Mouse (Mus musculus) 3T3-L1 (cell line): ENCODE measurements around the gene Aqp5.
A peak's percentile ranks its signal among the peaks of the same experiment; 100 is the strongest.

Source experiments
- DNase-seq: peaks from one replicate; pipeline ENCODE4 v3.0.0-alpha.2; 2015; ENCODE audit warnings: low read depth, low spot score

Gene Aqp5

DNA sequence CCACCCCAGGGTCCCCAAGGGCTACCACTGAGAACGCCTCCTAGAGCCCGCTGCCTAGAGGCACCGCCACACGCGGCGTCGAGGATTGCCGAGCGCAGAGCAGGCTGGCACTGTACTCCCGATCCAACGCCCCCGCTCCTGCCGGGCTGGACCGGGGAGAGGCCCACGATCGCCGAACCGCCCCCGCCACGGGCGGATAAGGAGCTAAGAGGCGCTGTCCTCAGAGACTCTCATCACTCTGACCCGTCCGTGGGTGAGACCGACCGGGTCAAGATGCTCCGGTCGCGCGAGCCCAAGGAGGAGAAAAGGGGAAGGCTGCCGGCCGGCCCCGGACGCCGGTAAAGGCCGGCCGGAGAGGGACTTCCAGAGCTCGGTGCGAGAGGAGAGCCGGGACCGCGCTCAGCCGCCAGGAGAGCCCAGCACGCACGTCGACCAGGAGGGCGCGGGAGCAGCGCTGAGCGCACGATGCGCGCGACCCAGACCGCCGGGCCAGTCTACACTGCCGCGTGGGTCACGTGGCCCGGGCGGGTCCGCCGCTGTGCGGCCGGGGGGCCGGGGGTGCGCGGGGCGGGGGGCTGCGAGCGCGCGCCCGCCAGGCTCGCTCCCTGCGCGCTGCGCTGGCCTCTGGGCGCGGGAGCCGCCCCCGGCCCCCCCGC, at the start of gene Aqp5:
TSS of gene Aqp5 (plus strand) at position 354 of the 656 bp plus-strand sequence.
- no peak for DNase-seq

DNA sequence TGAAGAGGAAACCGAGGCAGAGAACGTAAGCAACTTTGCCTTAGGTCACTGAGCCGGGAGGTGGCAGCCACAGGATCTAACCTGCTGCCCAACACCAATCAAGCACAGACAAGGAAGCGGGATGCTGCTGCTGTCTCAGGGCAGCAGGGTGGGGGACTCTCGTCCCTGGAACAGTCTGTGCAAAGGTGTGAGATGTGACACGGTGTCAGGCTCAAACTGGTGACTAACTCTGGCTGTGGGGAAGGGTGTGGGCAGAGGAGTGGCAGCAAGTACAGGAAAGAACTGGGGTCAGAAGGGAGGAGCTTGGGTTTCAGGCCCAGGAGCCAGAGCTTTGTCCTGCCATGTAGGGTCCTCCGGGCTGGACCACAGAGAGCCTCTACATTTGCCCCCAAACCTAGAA, 46.5 kb upstream of the Aqp5 start:
- no peak for DNase-seq

DNA sequence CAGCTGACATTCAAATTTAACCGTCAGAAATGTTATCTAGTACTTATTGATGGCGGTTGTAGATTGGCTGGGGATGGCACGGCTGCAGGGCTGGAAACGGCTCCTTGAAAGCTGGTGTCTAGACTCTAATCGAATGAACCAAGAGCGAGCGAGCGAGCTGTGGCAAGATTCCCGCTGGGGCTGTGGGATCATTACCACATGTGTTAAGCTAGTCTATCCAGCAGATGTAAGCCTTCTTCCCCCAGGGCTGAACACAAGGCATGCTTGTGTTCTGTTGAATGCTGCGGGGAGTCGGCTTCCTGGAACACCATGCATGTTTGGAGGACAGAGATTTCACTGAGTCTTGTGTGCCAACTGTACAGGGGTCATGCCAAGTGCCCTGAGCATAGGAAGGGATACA, 44.0 kb upstream of the Aqp5 start:
- peak; percentile 72 for DNase-seq

DNA sequence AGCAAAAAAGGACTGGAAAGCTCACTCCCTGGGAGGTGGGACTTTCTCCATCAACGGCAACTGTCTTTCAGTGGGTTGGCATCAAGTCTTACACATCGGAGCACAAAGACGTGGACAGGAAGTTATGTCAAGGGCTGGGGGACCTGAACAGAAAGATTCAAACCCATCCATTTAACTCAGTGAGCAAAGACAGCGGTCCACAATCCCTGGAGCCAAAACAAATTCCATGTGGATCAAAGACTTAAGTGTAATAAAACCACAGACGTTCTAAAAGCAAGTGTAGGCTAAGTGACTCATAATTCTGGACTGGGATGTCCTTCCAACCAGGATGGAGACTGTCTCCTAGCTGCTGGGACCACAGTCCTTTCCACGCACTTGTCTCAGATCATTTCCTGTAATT, 42.9 kb upstream of the Aqp5 start:
- DNase-seq = peak; percentile 85

GRCm38 (mm10) chr15:99549901-99550300, 40.7 kb upstream of the Aqp5 start:
- peak; percentile 33 for DNase-seq

- DNase-seq = peak; percentile 99
Measured at GRCm38 (mm10) chr15:99553767-99554166, 36.8 kb upstream of the Aqp5 start.

DNA sequence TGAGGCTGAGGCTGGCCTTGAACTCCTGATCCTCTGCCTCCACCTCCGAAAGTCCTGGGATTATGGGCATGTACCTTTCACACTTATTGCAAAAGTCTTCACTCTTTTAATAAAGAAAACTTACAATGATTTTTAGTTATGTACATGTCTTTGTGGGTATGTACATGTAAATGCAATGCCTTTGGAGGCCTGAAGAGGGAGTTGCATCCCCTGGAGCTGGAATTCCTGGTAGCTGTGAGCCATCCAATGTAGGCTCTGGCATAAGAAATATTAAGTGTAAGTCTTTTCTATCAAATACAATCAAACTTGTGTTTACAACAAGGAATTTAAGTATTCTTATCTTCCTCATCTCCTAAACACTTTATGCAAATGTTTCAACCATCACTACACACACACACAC, 31.6 kb upstream of the Aqp5 start:
- DNase-seq = no peak

GRCm38 (mm10) chr15:99560246-99560645, 30.3 kb upstream of the Aqp5 start:
- peak; percentile 52 for DNase-seq

DNA sequence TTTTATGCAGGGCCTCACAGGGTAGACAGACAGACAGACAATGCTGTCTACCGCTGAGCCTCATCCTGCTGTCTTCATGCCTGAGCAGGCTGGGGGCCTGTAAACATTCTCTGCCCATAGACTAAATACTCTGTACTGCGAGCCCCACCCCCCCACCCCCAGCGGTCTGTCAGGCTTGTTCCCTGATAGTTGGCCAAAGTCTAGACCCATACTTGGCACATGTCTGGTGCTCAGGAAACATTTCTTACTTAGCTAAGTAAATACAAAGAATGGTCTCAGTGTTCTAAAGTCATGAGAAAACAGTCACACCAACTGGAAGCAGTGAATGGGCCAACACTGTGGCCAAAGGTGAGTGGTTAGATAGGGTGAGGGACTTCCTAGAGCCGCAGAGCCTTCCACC, 23.2 kb upstream of the Aqp5 start:
- DNase-seq = no peak

DNA sequence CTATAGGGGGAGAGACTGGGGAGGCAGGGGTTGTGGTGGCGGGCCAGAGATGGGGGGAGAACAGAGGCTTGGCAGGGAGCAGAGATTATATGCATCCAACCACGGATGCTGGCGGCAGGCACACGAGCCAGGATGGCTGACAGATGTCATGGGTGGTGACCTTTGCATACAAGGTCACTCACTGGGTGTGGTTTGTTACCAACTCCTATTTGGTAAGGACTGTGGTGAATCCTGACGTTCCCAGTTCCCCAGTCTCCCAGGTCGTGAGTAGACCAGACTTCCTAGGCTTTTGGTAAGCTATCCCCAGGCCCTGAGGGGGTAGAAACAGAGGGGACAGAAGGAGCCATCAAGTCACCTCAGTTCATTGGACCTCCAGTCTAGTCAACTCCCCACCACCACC, 21.9 kb upstream of the Aqp5 start:
- no peak for DNase-seq

GRCm38 (mm10) chr15:99569123-99569522, 21.5 kb upstream of the Aqp5 start:
- no peak for DNase-seq

DNA sequence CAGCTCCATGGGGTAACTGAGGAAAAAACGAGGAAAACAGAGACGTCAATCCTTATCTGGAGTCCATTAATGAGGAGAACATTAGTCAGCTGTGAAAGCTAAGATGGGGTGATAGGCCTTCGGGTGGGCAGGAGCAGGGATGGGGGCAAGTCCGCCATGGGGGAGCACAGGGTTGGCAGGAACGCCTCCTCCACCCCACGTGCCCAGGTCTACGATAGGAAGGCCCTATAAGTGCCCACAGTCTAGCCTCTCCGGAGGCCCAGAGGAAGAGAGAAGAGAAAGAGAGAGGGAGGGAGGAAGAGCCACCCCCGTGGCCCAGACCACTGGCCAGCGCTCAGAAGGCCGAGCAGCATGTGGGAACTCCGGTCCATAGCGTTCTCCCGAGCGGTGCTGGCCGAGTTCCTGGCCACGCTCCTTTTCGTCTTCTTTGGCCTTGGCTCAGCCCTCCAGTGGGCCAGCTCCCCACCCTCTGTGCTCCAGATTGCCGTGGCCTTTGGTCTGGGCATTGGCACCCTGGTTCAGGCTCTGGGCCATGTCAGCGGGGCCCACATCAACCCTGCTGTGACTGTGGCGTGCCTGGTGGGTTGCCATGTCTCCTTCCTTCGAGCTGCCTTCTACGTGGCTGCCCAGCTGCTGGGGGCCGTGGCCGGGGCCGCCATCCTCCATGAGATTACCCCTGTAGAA, 11.6 kb upstream of the Aqp5 start, which contains the start of gene Aqp2:
TSS of gene Aqp2 (plus strand) at position 254 of the 684 bp plus-strand sequence.
- DNase-seq = no peak

GRCm38 (mm10) chr15:99583463-99584344, 6.9 kb upstream of the Aqp5 start:
- no peak for DNase-seq

- peak; percentile 49 for DNase-seq
Measured at GRCm38 (mm10) chr15:99584407-99585202, 6.0 kb upstream of the Aqp5 start.

DNA sequence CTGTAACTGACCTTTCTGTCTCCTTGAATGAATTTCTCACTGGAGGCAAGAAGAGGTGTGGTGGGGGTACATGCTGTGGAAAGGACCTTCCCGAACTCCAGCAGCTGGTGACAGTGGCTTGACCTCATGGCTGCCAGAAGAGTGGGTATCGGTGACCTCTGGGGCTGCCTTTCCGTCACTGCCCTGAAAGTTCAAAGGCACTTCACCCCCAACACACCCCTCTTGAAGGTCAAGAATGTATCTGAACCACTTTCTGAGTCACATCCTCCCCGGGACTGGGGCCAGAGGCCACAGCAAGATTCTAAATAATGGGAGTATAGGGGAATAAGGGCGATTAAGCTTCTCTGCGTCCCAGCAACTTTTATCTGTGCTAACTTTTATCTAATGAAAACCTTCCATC, 4.8 kb upstream of the Aqp5 start:
- peak; percentile 76 for DNase-seq

DNA sequence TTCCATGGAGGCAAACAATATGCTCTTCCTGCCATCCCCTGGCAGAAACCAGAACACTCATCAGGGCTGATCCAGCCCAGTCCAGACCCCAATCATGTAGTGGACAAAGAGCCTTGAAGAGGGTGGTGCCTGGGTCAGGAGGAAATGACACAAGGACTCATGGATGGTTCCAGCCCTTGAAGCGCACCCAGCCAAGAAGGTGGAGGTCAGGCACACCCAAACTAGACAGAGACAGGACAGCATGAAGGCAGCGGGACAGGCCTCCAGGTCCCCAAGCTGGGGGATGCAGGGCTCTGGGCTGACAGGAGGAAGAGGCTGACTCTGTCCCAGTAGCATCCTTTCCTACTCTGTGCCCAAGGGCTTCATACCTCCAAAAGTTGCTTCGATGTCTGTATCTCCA, 4.1 kb upstream of the Aqp5 start:
- DNase-seq = peak; percentile 38

DNA sequence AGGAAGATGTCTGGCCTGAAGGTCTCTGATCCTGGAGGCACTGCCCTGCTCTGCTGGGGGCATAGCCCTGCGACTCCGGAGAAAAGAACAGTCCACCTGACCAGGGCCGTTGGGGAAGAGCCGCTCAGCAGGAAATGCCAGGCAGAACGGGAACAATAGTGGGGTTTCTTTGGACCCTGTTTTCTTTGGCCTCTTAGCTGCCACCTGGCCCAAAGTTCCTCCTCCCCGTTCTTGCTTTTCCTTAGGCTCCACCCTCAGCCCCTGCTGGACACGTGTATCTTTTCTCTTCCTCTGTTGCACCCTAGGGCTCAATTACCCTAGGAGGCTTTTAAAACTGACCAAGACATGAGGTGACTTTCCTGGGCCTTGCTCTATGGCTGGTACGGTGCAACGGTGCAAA, 1.3 kb upstream of the Aqp5 start:
- DNase-seq = no peak

DNA sequence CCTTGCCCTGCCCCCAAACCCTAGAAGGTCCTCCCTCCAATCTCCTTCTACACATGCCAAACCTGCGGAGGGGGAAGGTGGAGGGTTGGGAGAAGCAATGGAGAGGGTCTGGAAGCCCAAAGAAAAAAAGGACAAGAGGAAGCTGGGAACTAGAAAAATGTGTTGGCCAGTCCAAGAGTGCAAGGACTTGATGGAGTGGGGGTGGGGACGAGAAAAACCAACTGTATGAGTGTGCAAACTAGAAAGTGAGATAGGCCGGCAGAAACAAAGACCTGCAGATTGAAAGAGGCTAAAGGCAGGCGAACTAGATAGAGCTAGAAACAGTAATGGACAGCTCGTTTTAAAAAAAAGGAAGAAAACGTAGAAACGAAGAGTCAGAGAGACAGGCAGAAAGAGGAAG, 878 bp upstream of the Aqp5 start:
- no peak for DNase-seq

- DNase-seq = peak; percentile 81
Measured at GRCm38 (mm10) chr15:99592177-99592576, 1.6 kb downstream of the Aqp5 start.

GRCm38 (mm10) chr15:99592877-99593276, 2.3 kb downstream of the Aqp5 start:
- DNase-seq = no peak

DNA sequence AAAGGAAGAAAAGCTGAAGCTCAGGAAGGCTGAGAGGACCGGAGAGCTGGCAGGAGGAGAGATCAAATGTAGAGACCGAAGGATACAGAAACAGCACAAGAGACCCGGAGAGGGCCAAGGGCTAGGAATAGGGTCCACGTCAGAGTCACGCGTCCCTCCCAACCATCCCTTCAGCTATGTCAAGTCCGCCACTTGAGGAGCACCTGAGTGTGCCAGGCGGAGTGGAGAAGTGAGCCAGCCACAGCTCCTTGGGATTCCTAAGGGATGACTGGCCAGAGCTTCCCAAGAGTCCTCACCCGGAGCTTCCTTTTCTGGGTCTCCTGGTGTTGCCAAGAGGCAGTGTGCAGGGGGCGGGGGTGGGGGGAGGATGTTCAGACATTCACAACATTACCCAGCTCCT, 4.4 kb downstream of the Aqp5 start:
- peak; percentile 66 for DNase-seq
